Mouse (Mus musculus) kidney, embryonic 15.5 days (tissue): ENCODE measurements around the gene P2ry6. TPM values are rescaled to one million over a fixed set of nuclear protein-coding genes. Genes with fewer than 3 reads are reported as not detected.

Source experiments
- polyA plus RNA-seq: library from polyadenylated mRNA; unstranded; fragments of >200 nt; fragmentation: Nextera tagmentation; extraction: Ambion mirVana; gene quantifications from 2 replicates; pipeline ENCODE4 v1.2.1, GENCODE M21; 2015

The P2ry6 gene
- polyA plus RNA-seq, 1 experiment from 2014 or later = 5.2 TPM

Other genes starting within 250 kb of the P2ry6 start
- gene Relt, start 111.2 kb downstream of the P2ry6 start, polyA plus RNA-seq = 3.8 and 4.9 TPM in 2 replicates
- 9.1 and 12.2 TPM in 2 replicates for gene Arhgef17, start 42.5 kb downstream of the P2ry6 start, polyA plus RNA-seq
- 1.1 and 1.5 TPM in 2 replicates for gene P2ry2, start 38.2 kb upstream of the P2ry6 start, polyA plus RNA-seq
- 25.7 and 27.1 TPM in 2 replicates for gene Fchsd2, start 118.2 kb upstream of the P2ry6 start, polyA plus RNA-seq